Mouse (Mus musculus) liver, embryonic 16.5 days (tissue): Measurements from ENCODE around the gene Dock1. TPM values are rescaled to one million over a fixed set of nuclear protein-coding genes. Genes with fewer than 3 reads are reported as not detected.

Experiments used
- ATAC-seq: fragments of 200-750 bp; cut with Nextera tagmentation; 2 replicates; pipeline ENCODE4 v1.8.0; 2017; ENCODE audit warnings: low read depth, mild to moderate bottlenecking, moderate number of reproducible peaks, moderate library complexity
- H3K27ac ChIP-seq: fragments of 300-500 bp; sonication (generic); 2 replicates; pipeline ENCODE4 v1.5.1; 2014; ENCODE audit warnings: mild to moderate bottlenecking, low read length
- H3K27me3 ChIP-seq: fragments of 300-500 bp; sonication (generic); 2 replicates; pipeline ENCODE4 v1.6.1; 2014; ENCODE audit warnings: low read depth, low read length, mixed read lengths; ENCODE audit not compliant: control insufficient read depth, insufficient read depth
- H3K36me3 ChIP-seq: fragments of 300-500 bp; sonication (generic); 2 replicates; pipeline ENCODE4 v1.6.1; 2014; ENCODE audit warnings: mild to moderate bottlenecking; ENCODE audit not compliant: control insufficient read depth, insufficient read depth
- H3K4me1 ChIP-seq: fragments of 300-500 bp; sonication (generic); 2 replicates; pipeline ENCODE4 v1.6.1; 2014; ENCODE audit warnings: low read depth, low read length, mixed read lengths; ENCODE audit not compliant: control insufficient read depth
- H3K4me2 ChIP-seq: fragments of 300-500 bp; sonication (generic); 2 replicates; pipeline ENCODE4 v1.6.1; 2014; ENCODE audit warnings: low read depth, low read length, mixed read lengths
- H3K4me3 ChIP-seq: fragments of 300-500 bp; sonication (generic); 2 replicates; pipeline ENCODE4 v1.5.1; 2014; ENCODE audit warnings: low read depth, mild to moderate bottlenecking, low read length
- H3K9ac ChIP-seq: fragments of 300-500 bp; sonication (generic); 2 replicates; pipeline ENCODE4 v1.6.1; 2014; ENCODE audit warnings: low read depth, low read length
- H3K9me3 ChIP-seq: fragments of 300-500 bp; sonication (generic); replicated peaks from 2 replicates; pipeline ENCODE4 v1.6.1; 2016; ENCODE audit warnings: low read length; ENCODE audit not compliant: control insufficient read depth
- WGBS: fragments of 180-500 bp; shearing (Covaris S2); extraction: QIAGEN DNeasy Blood & Tissue Kit; methylation state at CpG from one replicate; pipeline ENCODE4 v1.1.7; 2014; ENCODE audit not compliant: insufficient replicate concordance; 5-methylcytosine and 5-hydroxymethylcytosine counted together
- polyA plus RNA-seq: library from polyadenylated mRNA; unstranded; fragments of >200 nt; fragmentation: Nextera tagmentation; extraction: Ambion mirVana; gene quantifications from 2 replicates; pipeline ENCODE4 v1.2.1, GENCODE M21; 2015

Dock1 gene
- polyA plus RNA-seq, 1 experiment from 2014 or later, result 3.9 TPM

GRCm38 (mm10) chr7:134753417-134753816 is 83.0 kb downstream of the Dock1 start:
- no peak for ATAC-seq
- WGBS, result 59% methylated on average over 5 of the region's 5 CpGs
- Histone ChIP-seq H3K9me3 (no peaks in the 10 kb centered on the region), H3K4me3 (no peak overlapping the region), H3K27me3 (no peaks in the 10 kb centered on the region), H3K27ac (no peak overlapping the region), H3K36me3 (no peaks in the 10 kb centered on the region), H3K4me2 (no peak overlapping the region), H3K4me1 (no peaks in the 10 kb centered on the region), H3K9ac (no peak overlapping the region)

GRCm38 (mm10) chr7:134757605-134758004 is 87.2 kb downstream of the Dock1 start:
- H3K9ac ChIP-seq, result no peak overlapping the region
- H3K27me3 ChIP-seq, result no peaks in the 10 kb centered on the region
- WGBS, result 74% methylated on average over 7 of the region's 7 CpGs
- H3K9me3 ChIP-seq, result no peaks in the 10 kb centered on the region
- no peaks in the 10 kb centered on the region for H3K36me3 ChIP-seq
- no peak overlapping the region for H3K4me3 ChIP-seq
- H3K4me2 ChIP-seq, result no peak overlapping the region
- no peak overlapping the region for H3K27ac ChIP-seq
- ATAC-seq, result no peak
- H3K4me1 ChIP-seq, result no peaks in the 10 kb centered on the region

GRCm38 (mm10) chr7:134761799-134762198 is 91.3 kb downstream of the Dock1 start:
- H3K36me3 ChIP-seq, result no peaks in the 10 kb centered on the region
- WGBS, result 59% methylated on average over 4 of the region's 4 CpGs

GRCm38 (mm10) chr7:134765130-134765529 is 94.7 kb downstream of the Dock1 start:
- Histone ChIP-seq H3K9me3 (no peaks in the 10 kb centered on the region), H3K4me1 (no peaks in the 10 kb centered on the region), H3K9ac (no peak overlapping the region), H3K27me3 (no peaks in the 10 kb centered on the region), H3K36me3 (no peaks in the 10 kb centered on the region), H3K4me2 (no peak overlapping the region), H3K4me3 (no peak overlapping the region), H3K27ac (no peak overlapping the region)
- ATAC-seq, result no peak
- WGBS, result 73% methylated on average over 13 of the region's 13 CpGs

More at GRCm38 (mm10) chr7:134761799-134762198, 91.3 kb downstream of the Dock1 start:
- Histone ChIP-seq H3K9me3 (no peaks in the 10 kb centered on the region), H3K27me3 (no peaks in the 10 kb centered on the region), H3K4me2 (no peak overlapping the region), H3K9ac (no peak overlapping the region), H3K4me1 (no peaks in the 10 kb centered on the region), H3K4me3 (no peak overlapping the region), H3K27ac (no peak overlapping the region)
- no peak for ATAC-seq

- WGBS, result 79% methylated on average over 9 of the region's 9 CpGs
- Histone ChIP-seq H3K4me1 (no peaks in the 10 kb centered on the region), H3K27me3 (no peaks in the 10 kb centered on the region), H3K9me3 (no peaks in the 10 kb centered on the region), H3K9ac (no peak overlapping the region), H3K4me3 (no peak overlapping the region), H3K36me3 (no peaks in the 10 kb centered on the region; the same call in 1 of the 2 replicates), H3K4me2 (no peak overlapping the region), H3K27ac (no peak overlapping the region)
- no peak for ATAC-seq
Observed at GRCm38 (mm10) chr7:134771314-134771713, 100.9 kb downstream of the Dock1 start.

GRCm38 (mm10) chr7:134772363-134772762 is 101.9 kb downstream of the Dock1 start:
- Histone ChIP-seq H3K27ac (no peak overlapping the region), H3K4me1 (no peaks in the 10 kb centered on the region), H3K27me3 (no peaks in the 10 kb centered on the region), H3K36me3 (no peaks in the 10 kb centered on the region; the same call in 1 of the 2 replicates), H3K4me2 (no peak overlapping the region), H3K4me3 (no peak overlapping the region), H3K9me3 (no peaks in the 10 kb centered on the region), H3K9ac (no peak overlapping the region)
- ATAC-seq, result no peak
- WGBS, result 24% methylated on average over 7 of the region's 7 CpGs

GRCm38 (mm10) chr7:134772867-134773590 is 102.6 kb downstream of the Dock1 start:
- no peaks in the 10 kb centered on the region; the same call in 1 of the 2 replicates for H3K36me3 ChIP-seq
- WGBS, result 78% methylated on average over 15 of the region's 15 CpGs
- H3K4me3 ChIP-seq, result no peak overlapping the region
- H3K27me3 ChIP-seq, result no peaks in the 10 kb centered on the region
- no peak overlapping the region for H3K9ac ChIP-seq
- no peaks in the 10 kb centered on the region for H3K4me1 ChIP-seq
- no peak for ATAC-seq
- H3K4me2 ChIP-seq, result no peak overlapping the region
- no peaks in the 10 kb centered on the region for H3K9me3 ChIP-seq
- H3K27ac ChIP-seq, result no peak overlapping the region

- no peak for ATAC-seq
- no peak overlapping the region for H3K27ac ChIP-seq
- WGBS, result 59% methylated on average over 6 of the region's 6 CpGs
Observed at GRCm38 (mm10) chr7:134773761-134774415, 103.4 kb downstream of the Dock1 start.

GRCm38 (mm10) chr7:134774468-134775162 is 104.2 kb downstream of the Dock1 start:
- H3K9ac ChIP-seq, result no peak overlapping the region
- H3K4me3 ChIP-seq, result no peak overlapping the region
- no peaks in the 10 kb centered on the region for H3K9me3 ChIP-seq
- H3K4me1 ChIP-seq, result no peaks in the 10 kb centered on the region
- 70% methylated on average over 6 of the region's 6 CpGs for WGBS
- H3K4me2 ChIP-seq, result no peak overlapping the region
- no peak for ATAC-seq
- H3K36me3 ChIP-seq, result no peaks in the 10 kb centered on the region; the same call in 1 of the 2 replicates
- no peaks in the 10 kb centered on the region for H3K27me3 ChIP-seq
- H3K27ac ChIP-seq, result no peak overlapping the region

More at GRCm38 (mm10) chr7:134773761-134774415, 103.4 kb downstream of the Dock1 start:
- H3K9ac ChIP-seq, result no peak overlapping the region
- no peak overlapping the region for H3K4me2 ChIP-seq
- no peaks in the 10 kb centered on the region for H3K9me3 ChIP-seq
- no peaks in the 10 kb centered on the region; the same call in 1 of the 2 replicates for H3K36me3 ChIP-seq
- H3K4me3 ChIP-seq, result no peak overlapping the region
- H3K27me3 ChIP-seq, result no peaks in the 10 kb centered on the region
- H3K4me1 ChIP-seq, result no peaks in the 10 kb centered on the region
